Mouse (Mus musculus) thymus, postnatal 14 days (tissue): ENCODE measurements around the gene Vkorc1l1.

Source experiments
- DNase-seq: peaks from one replicate; pipeline ENCODE4 v3.0.0; 2021

Gene Vkorc1l1

GRCm38 (mm10) chr5:129943402-129943801 lies 1.6 kb downstream of the Vkorc1l1 start:
- no peak for DNase-seq

GRCm38 (mm10) chr5:129947528-129948033 lies 5.8 kb downstream of the Vkorc1l1 start:
- no peak for DNase-seq

GRCm38 (mm10) chr5:129952143-129952542 lies 10.4 kb downstream of the Vkorc1l1 start:
- DNase-seq: no peak

- DNase-seq: no peak
These were observed 12.9 kb downstream of the Vkorc1l1 start for GRCm38 (mm10) chr5:129954473-129955254.

- DNase-seq: no peak
These were observed 14.0 kb downstream of the Vkorc1l1 start for GRCm38 (mm10) chr5:129955792-129956191.

GRCm38 (mm10) chr5:129963224-129963623 lies 21.5 kb downstream of the Vkorc1l1 start:
- no peak for DNase-seq

GRCm38 (mm10) chr5:129966448-129966847 lies 24.7 kb downstream of the Vkorc1l1 start:
- DNase-seq: no peak

- DNase-seq: no peak
These were observed 26.6 kb downstream of the Vkorc1l1 start for GRCm38 (mm10) chr5:129968417-129968816.

GRCm38 (mm10) chr5:129971491-129971890 lies 29.7 kb downstream of the Vkorc1l1 start:
- DNase-seq: no peak

GRCm38 (mm10) chr5:129974354-129974753 lies 32.6 kb downstream of the Vkorc1l1 start:
- no peak for DNase-seq

GRCm38 (mm10) chr5:129974866-129975311 lies 33.1 kb downstream of the Vkorc1l1 start:
- DNase-seq: no peak

- DNase-seq: no peak
These were observed 36.0 kb downstream of the Vkorc1l1 start for GRCm38 (mm10) chr5:129977768-129978167.

GRCm38 (mm10) chr5:129978608-129979007 lies 36.8 kb downstream of the Vkorc1l1 start:
- no peak for DNase-seq

- DNase-seq: no peak
These were observed 38.4 kb downstream of the Vkorc1l1 start for GRCm38 (mm10) chr5:129980216-129980615.

- no peak for DNase-seq
These were observed 47.6 kb downstream of the Vkorc1l1 start for GRCm38 (mm10) chr5:129989376-129989775.

GRCm38 (mm10) chr5:129991898-129992297 lies 50.1 kb downstream of the Vkorc1l1 start:
- no peak for DNase-seq

GRCm38 (mm10) chr5:129993374-129993773 lies 51.6 kb downstream of the Vkorc1l1 start:
- DNase-seq: no peak

GRCm38 (mm10) chr5:129994989-129995388 lies 53.2 kb downstream of the Vkorc1l1 start:
- no peak for DNase-seq

GRCm38 (mm10) chr5:129997700-129998099 lies 55.9 kb downstream of the Vkorc1l1 start:
- DNase-seq: peak; percentile 15

GRCm38 (mm10) chr5:129999097-129999496 lies 57.3 kb downstream of the Vkorc1l1 start:
- peak; percentile 59 for DNase-seq

- no peak for DNase-seq
These were observed 59.0 kb downstream of the Vkorc1l1 start for GRCm38 (mm10) chr5:130000735-130001134.

- no peak for DNase-seq
These were observed 59.7 kb downstream of the Vkorc1l1 start for GRCm38 (mm10) chr5:130001356-130001987.

GRCm38 (mm10) chr5:130002301-130003146 lies 60.8 kb downstream of the Vkorc1l1 start, which contains the start of gene Gusb:
TSS of gene Gusb (minus strand) at chr5:130003049.
- peak; percentile 67 for DNase-seq
